Mouse (Mus musculus) cerebellum, adult (tissue): ENCODE measurements around the gene Oprm1.
"Not testable (repeated sequence)": the region's sequence is repeated elsewhere in the genome, so short reads cannot be mapped to it uniquely, and the experiment has no call there.

Source experiments
- ATAC-seq: cut with Nextera tagmentation; 2 replicates; pipeline ENCODE4 v1.9.2; 2017; ENCODE audit warnings: mild to moderate bottlenecking, moderate library complexity, mixed read lengths; ENCODE audit not compliant: insufficient number of reproducible peaks, low FRiP score, low TSS enrichment

Gene Oprm1

DNA sequence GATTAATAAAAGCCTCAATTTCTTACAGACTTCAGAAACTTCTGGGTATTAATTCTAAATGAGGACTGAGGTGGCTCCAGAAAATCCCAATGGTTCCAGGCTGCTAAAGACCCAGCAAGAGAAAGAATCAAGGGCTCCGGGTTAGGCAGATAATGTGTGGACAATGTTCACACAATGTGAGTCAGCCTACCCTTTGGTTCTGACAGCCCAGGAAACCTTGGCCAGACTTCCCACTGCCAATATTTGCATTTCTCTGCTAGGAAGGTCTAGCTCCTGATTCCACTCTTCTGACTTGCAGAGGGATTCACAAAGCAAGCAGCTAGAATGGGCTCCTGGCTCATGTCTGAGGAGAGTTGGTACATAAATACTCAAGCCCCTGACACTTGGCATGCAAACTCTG is 210.0 kb downstream of the Oprm1 start:
- ATAC-seq, result no peak

DNA sequence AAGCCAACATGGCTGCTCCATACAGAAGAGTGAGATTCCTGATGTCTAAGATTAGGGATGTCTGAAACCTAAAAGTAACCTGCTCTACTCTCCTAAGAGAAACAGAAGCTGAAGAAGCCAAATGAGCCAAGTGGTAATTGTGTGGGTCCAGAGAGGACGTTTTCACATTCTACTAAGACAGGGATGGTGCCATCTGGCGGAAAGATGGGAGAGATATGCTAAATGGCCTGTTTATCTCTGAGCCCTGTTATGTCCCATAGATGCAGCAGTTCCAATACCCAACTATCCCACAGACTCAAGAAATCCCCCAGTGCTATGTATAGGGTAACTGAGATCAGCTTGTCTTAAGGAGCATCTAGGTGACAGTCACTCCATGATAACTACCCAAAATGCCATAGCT is 219.5 kb downstream of the Oprm1 start:
- ATAC-seq, result peak; percentile 43; the same call in 1 of the 2 replicates

DNA sequence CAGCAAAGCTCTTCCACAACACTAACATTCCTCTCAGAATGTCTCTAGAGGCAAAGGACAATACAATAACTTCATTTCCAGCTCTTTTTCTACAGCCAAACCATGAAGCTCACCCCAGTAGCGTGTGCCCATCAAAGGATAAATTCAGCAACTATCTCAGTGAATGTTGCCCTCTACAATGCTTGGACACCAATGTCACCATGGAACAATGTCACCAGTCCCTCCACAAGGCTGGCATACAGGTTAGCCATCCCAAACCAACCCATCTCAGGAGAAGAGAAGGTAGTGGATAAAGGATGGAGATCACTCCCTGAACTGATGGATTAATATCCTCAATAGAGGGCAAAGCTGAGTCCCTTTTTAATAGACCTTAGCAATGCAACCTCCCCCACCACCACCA is 220.4 kb downstream of the Oprm1 start:
- peak; percentile 39; the same call in 1 of the 2 replicates for ATAC-seq

DNA sequence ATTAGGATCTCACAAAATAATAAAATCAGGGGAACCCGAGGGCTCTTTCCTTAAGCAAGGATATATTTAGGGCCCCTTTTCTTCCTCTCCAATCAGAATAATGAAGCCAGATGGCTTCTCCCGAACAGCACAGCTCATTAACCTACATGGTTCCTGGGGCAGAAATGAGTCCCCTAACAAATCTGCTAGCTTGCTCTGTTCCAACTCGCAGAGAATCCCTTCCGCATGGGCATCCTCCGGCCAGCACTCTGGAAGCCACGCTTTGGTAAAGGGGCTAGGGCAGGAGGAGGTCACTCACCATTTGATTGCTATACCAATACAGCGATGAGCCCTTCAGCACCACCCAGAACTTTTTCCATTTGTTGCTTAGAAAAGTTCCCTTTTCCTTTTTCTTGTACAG is 220.9 kb downstream of the Oprm1 start:
- peak; percentile 89 for ATAC-seq

DNA sequence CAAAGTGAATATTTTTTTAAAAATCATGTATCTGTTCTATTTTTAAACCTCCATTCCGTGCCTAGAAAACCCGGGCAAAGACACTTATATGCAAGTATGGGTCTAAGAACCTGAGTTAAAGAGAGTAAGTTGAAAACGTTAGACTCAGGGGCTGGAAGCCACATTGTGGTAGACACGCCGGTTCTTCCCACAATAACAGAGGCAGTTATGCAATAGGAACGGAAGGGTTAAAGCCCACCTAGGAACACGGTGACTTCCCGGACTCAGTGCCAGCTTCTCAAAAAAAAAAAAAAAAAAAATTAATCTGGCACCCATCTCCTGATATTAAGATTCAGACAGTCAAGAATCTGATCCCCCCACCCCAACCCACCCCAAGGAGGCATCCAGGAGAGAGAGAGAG is 221.5 kb downstream of the Oprm1 start:
- no peak for ATAC-seq

GRCm38 (mm10) chr10:6980236-6980635 is 221.9 kb downstream of the Oprm1 start:
- no peak for ATAC-seq

- no peak for ATAC-seq
Observed at GRCm38 (mm10) chr10:6982751-6983151, 224.4 kb downstream of the Oprm1 start.

- ATAC-seq, result no peak
Observed at GRCm38 (mm10) chr10:6983431-6983830, 225.1 kb downstream of the Oprm1 start.

DNA sequence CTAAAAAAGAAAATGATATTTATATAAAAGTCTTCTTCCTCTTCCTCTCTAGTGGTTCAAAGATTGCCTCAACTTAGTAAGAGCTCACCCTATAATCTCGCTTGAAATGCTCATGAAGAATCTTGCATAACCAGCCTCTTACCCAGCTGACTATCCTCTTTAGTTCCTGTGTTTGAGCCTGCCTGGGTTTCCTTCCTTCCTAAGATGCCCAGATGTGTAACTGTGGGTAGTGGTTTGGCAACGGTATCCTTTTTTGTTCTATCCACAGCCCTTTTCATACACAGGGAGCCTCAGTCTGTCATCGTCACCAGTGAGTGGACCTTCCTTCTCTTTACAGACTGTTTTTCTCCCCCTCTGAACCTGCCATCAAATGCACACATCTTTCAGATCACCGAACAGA is 227.9 kb downstream of the Oprm1 start:
- no peak for ATAC-seq

DNA sequence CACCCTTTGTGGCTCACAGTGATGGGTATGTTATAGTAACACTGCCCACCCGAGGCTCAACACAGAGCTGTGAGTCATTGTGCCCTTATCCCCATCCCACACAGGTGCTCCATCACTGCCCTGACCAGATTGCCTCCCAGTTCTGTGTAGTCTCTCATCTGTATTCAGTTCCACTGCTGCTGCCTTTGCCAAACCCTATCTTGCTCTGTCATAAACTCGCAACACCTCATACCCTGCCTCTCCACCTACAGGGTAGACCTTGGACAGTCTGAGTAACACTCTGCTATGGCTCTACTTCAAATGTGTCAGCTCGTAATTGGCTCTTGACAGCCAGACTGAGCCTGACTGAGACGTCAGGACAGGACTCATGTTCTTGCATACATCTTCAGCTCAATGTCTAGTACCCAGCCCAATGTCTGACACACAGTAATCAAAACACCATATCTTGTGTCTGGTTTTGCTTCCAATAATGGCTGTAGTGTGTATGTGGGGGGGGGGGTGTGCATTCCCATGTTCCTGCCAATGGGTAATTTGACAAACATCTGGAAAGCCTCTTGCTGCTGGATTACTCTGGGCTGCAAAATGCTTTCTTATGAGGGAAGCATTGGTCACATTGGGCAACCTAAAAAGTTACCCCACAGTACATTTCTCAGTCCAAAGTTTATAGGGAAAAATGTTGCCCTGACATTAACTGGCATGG is 229.2 kb downstream of the Oprm1 start:
- ATAC-seq, result no peak

- ATAC-seq, result no peak
Observed at GRCm38 (mm10) chr10:6988555-6988954, 230.2 kb downstream of the Oprm1 start.

- no peak for ATAC-seq
Observed at GRCm38 (mm10) chr10:6996895-6997294, 238.6 kb downstream of the Oprm1 start.

DNA sequence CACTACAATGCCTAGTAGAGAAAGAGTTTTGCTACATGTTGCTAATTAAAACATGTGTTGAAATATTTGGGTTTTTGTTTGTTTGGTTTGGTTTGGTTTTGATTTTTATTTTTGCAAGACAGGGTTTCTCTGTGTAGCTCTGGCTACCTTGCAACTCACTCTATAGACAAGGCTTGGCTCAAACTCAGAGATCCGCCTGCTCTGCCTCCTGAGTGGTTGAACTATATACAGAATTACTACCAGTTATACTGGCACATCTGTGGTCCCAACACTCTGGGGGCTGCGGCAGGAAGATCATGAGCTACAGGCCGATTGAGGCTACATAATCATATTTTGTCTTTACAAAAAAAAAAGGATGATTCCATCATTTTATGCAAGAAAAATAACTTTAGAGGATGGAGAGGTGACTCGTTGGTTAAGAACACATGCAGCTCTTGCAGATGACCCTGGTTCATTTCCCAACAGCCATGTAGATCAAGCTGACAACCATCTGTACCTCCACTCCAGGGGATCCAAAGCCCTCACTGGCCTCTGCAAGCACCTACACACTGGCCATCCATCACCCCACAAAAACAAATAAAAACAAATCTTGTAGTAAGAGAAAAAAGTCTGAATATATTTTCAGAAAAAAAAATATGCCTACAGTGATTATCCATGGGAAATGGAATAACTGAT is 240.4 kb downstream of the Oprm1 start:
- peak; percentile 76; the same call in 1 of the 2 replicates for ATAC-seq

- no peak for ATAC-seq
Observed at GRCm38 (mm10) chr10:6999355-6999754, 241.0 kb downstream of the Oprm1 start.

GRCm38 (mm10) chr10:7003898-7004297 is 245.6 kb downstream of the Oprm1 start:
- ATAC-seq, result not testable (repeated sequence)

- no peak for ATAC-seq
Observed at GRCm38 (mm10) chr10:7004980-7005538, 246.8 kb downstream of the Oprm1 start.

- no peak for ATAC-seq
Observed at GRCm38 (mm10) chr10:7010543-7010942, 252.2 kb downstream of the Oprm1 start.

- no peak for ATAC-seq
Observed at GRCm38 (mm10) chr10:7015199-7015598, 256.9 kb downstream of the Oprm1 start.

- no peak for ATAC-seq
Observed at GRCm38 (mm10) chr10:7019781-7020386, 261.6 kb downstream of the Oprm1 start.

DNA sequence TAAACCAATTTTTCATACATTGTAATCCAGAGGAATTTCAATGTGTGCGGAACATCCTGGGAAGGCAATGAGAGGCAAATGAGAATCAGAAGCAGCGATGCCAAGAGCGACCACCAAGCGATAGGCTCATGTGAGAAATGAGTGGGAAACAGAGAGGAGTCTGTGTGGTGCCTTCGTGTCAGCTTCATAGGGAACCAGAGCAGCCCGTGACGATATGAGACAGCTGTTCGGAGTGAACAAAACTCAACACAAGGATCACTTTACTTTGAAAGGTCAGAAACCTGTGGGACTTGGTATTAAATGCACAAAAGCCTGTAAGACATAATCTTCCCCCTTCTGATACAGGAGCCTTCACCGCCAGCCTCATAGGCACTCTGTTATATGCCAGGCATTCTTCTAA is 262.2 kb downstream of the Oprm1 start:
- no peak for ATAC-seq

- ATAC-seq, result no peak
Observed at GRCm38 (mm10) chr10:7025028-7025427, 266.7 kb downstream of the Oprm1 start.
